Mouse (Mus musculus) liver, embryonic 14 days (tissue): Measurements from ENCODE around the gene Cers3. TPM values are rescaled to one million over a fixed set of nuclear protein-coding genes. Genes with fewer than 3 reads are reported as not detected.

Experiments
- polyA plus RNA-seq: library from polyadenylated mRNA; depleted of rRNA; stranded (reverse); fragments of >200 nt; gene quantifications from 2 replicates; pipeline ENCODE4 v1.2.3, GENCODE M21; 2012; rRNA removed

Gene Cers3
- 0.03 and 0.08 TPM in 2 replicates for polyA plus RNA-seq

GRCm38 (mm10) chr7:66743377-66743781 is at the start of gene Cers3:
Gene Cers3 (plus strand): TSS chr7:66743504.

GRCm38 (mm10) chr7:66839463-66840007 is 96.2 kb downstream of the Cers3 start, which contains the start of gene Adamts17:
Gene Adamts17 (plus strand): TSS chr7:66839735.

Other genes with a start within 250 kb of the Cers3 start
- gene Asb7, start 53.9 kb upstream of the Cers3 start, polyA plus RNA-seq: 1.9 and 2.1 TPM in 2 replicates
- 2.7 and 3.0 TPM in 2 replicates for gene Lins1, start 53.6 kb upstream of the Cers3 start, polyA plus RNA-seq
- gene Adamts17, start 96.2 kb downstream of the Cers3 start, polyA plus RNA-seq: 0.17 and 0.21 TPM in 2 replicates